Mouse (Mus musculus) kidney, adult 11 months (tissue): ENCODE measurements around the gene Ift43.

ENCODE experiments used
- DNase-seq: peaks from one replicate; pipeline ENCODE4 v3.0.0; 2022

Ift43 gene

GRCm38 (mm10) chr12:86132799-86133198, 50.5 kb downstream of the Ift43 start:
- DNase-seq: no peak

GRCm38 (mm10) chr12:86135691-86136090, 53.4 kb downstream of the Ift43 start:
- DNase-seq: no peak

GRCm38 (mm10) chr12:86138696-86139095, 56.4 kb downstream of the Ift43 start:
- DNase-seq: no peak

- DNase-seq: no peak
Measured at GRCm38 (mm10) chr12:86142389-86142788, 60.0 kb downstream of the Ift43 start.

- DNase-seq: no peak
Measured at GRCm38 (mm10) chr12:86146246-86146645, 63.9 kb downstream of the Ift43 start.

- DNase-seq: no peak
Measured at GRCm38 (mm10) chr12:86148271-86148670, 65.9 kb downstream of the Ift43 start.

- DNase-seq: no peak
Measured at GRCm38 (mm10) chr12:86149087-86149486, 66.7 kb downstream of the Ift43 start.

GRCm38 (mm10) chr12:86151941-86152340, 69.6 kb downstream of the Ift43 start:
- no peak for DNase-seq

GRCm38 (mm10) chr12:86153213-86153957, 71.0 kb downstream of the Ift43 start:
- no peak for DNase-seq

- DNase-seq: no peak
Measured at GRCm38 (mm10) chr12:86155176-86155575, 72.8 kb downstream of the Ift43 start.

GRCm38 (mm10) chr12:86157166-86157565, 74.8 kb downstream of the Ift43 start:
- no peak for DNase-seq

GRCm38 (mm10) chr12:86157894-86158444, 75.6 kb downstream of the Ift43 start:
- DNase-seq: no peak

GRCm38 (mm10) chr12:86158689-86159483, 76.5 kb downstream of the Ift43 start:
- no peak for DNase-seq

GRCm38 (mm10) chr12:86161436-86161835, 79.1 kb downstream of the Ift43 start:
- DNase-seq: no peak

- no peak for DNase-seq
Measured at GRCm38 (mm10) chr12:86161942-86162341, 79.6 kb downstream of the Ift43 start.

- DNase-seq: no peak
Measured at GRCm38 (mm10) chr12:86162890-86163816, 80.8 kb downstream of the Ift43 start.

- no peak for DNase-seq
Measured at GRCm38 (mm10) chr12:86166244-86166643, 83.9 kb downstream of the Ift43 start.

- no peak for DNase-seq
Measured at GRCm38 (mm10) chr12:86167075-86167474, 84.7 kb downstream of the Ift43 start.

- DNase-seq: no peak
Measured at GRCm38 (mm10) chr12:86168712-86169111, 86.4 kb downstream of the Ift43 start.

GRCm38 (mm10) chr12:86169195-86169594, 86.9 kb downstream of the Ift43 start:
- DNase-seq: no peak

- DNase-seq: no peak
Measured at GRCm38 (mm10) chr12:86173314-86173713, 91.0 kb downstream of the Ift43 start.

GRCm38 (mm10) chr12:86174369-86174768, 92.0 kb downstream of the Ift43 start:
- DNase-seq: no peak

- no peak for DNase-seq
Measured at GRCm38 (mm10) chr12:86175476-86175942, 93.2 kb downstream of the Ift43 start.
